Mouse (Mus musculus) CD8-positive naive resting alpha-beta T cell, adult 57 days (primary cell): Measurements from ENCODE around the gene Gm21725. TPM values are rescaled to one million over a fixed set of nuclear protein-coding genes. Genes with fewer than 3 reads are reported as not detected.

Source experiments
- total RNA-seq: library from RNA; stranded (reverse); gene quantifications from one replicate; pipeline ENCODE4 v1.2.4, GENCODE M21; 2023

The Gm21725 gene
- not detected for total RNA-seq

GRCm38 (mm10) chrY:13348963-13349362, at the start of gene Gm21725:
Gene Gm21725, minus strand, starts transcription at chrY:13349063.

Other genes with a start within 250 kb of the Gm21725 start
- not detected for gene Gm21891, start 215.6 kb downstream of the Gm21725 start, total RNA-seq
- gene Gm21425, start 187.1 kb downstream of the Gm21725 start, total RNA-seq, result not detected
- gene Gm21828, start 125.1 kb downstream of the Gm21725 start, total RNA-seq, result not detected
- not detected for gene Gm21440, start 96.7 kb downstream of the Gm21725 start, total RNA-seq
- not detected for gene Gm21454, start 96.6 kb downstream of the Gm21725 start, total RNA-seq
- gene Gm21866, start 116.5 kb upstream of the Gm21725 start, total RNA-seq, result not detected
- not detected for gene Gm20773, start 145.0 kb upstream of the Gm21725 start, total RNA-seq